Mouse (Mus musculus) liver, embryonic 14.5 days (tissue): ENCODE data around the gene Cfap43. TPM values are rescaled to one million over a fixed set of nuclear protein-coding genes. Genes with fewer than 3 reads are reported as not detected.

Experiments used
- ATAC-seq: fragments of 200-750 bp; cut with Nextera tagmentation; 2 replicates; pipeline ENCODE4 v1.8.0; 2017; ENCODE audit warnings: moderate number of reproducible peaks, mild to moderate bottlenecking, moderate library complexity; ENCODE audit not compliant: insufficient read depth
- DNase-seq, 3 experiments: peaks; one replicate each; pipeline ENCODE4 v3.0.0-alpha.2; 2012 to 2013; ENCODE audit warnings: low read depth in 3 of 3, low spot score in 3 of 3
- H3K27ac ChIP-seq: fragments of 300-500 bp; sonication (generic); 2 replicates; pipeline ENCODE4 v1.5.1; 2014; ENCODE audit warnings: moderate library complexity, mild to moderate bottlenecking, control low read depth, inconsistent platforms
- H3K27me3 ChIP-seq: fragments of 300-500 bp; sonication (generic); 2 replicates; pipeline ENCODE4 v1.6.1; 2014; ENCODE audit warnings: mild to moderate bottlenecking, low read length, moderate library complexity; ENCODE audit not compliant: control insufficient read depth, insufficient read depth
- H3K36me3 ChIP-seq: fragments of 300-500 bp; sonication (generic); replicated peaks from 2 replicates; pipeline ENCODE4 v1.6.1; 2014; ENCODE audit warnings: low read depth; ENCODE audit not compliant: control insufficient read depth, insufficient read depth
- H3K4me1 ChIP-seq, 2 experiments: fragments of 200-500 bp in 1 of 2; fragments of 300-500 bp in 1 of 2; sonication (generic) in 1 of 2; replicated peaks; 2 replicates each; pipeline ENCODE4 v1.6.1; 2012 to 2014; ENCODE audit warnings: antibody characterized with exemption in 1 of 2, inconsistent platforms in 1 of 2, low read length in 1 of 2; ENCODE audit not compliant: control insufficient read depth in 2 of 2, insufficient read depth in 2 of 2
- H3K4me2 ChIP-seq: fragments of 300-500 bp; sonication (generic); 2 replicates; pipeline ENCODE4 v1.6.1; 2014; ENCODE audit warnings: low read depth, mild to moderate bottlenecking, control low read depth, moderate library complexity
- H3K4me3 ChIP-seq, 2 experiments: fragments of 200-500 bp in 1 of 2; fragments of 300-500 bp in 1 of 2; sonication (generic) in 1 of 2; 2 replicates each; pipeline ENCODE4 v1.5.1; 2012 to 2014; ENCODE audit warnings: low read depth in 2 of 2, low read length in 2 of 2, mild to moderate bottlenecking in 2 of 2, control low read depth in 1 of 2, inconsistent platforms in 1 of 2, moderate library complexity in 1 of 2; ENCODE audit not compliant: insufficient read depth in 1 of 2
- H3K9ac ChIP-seq: fragments of 300-500 bp; sonication (generic); replicated peaks from 2 replicates; pipeline ENCODE4 v1.6.1; 2014; ENCODE audit warnings: mild to moderate bottlenecking, control low read depth, moderate library complexity
- H3K9me3 ChIP-seq: fragments of 300-500 bp; sonication (generic); 2 replicates; pipeline ENCODE4 v1.6.1; 2016; ENCODE audit warnings: low read length, mixed read lengths; ENCODE audit not compliant: control insufficient read depth
- CTCF ChIP-seq: IDR thresholded peaks from 2 replicates; pipeline ENCODE4 v1.5.1; 2016; ENCODE audit warnings: antibody characterized with exemption, low read depth, control low read depth
- EP300 ChIP-seq: IDR thresholded peaks from 2 replicates; pipeline ENCODE4 v1.6.1; 2016; ENCODE audit warnings: antibody characterized with exemption, low read depth
- WGBS: fragments of 180-500 bp; shearing (Covaris S2); extraction: QIAGEN DNeasy Blood & Tissue Kit; methylation state at CpG from one replicate; pipeline ENCODE4 v1.1.7; 2014; ENCODE audit not compliant: insufficient replicate concordance; 5-methylcytosine and 5-hydroxymethylcytosine counted together
- polyA plus RNA-seq, 2 experiments: library from polyadenylated mRNA; depleted of rRNA in 1 of 2; stranded (reverse) in 1 of 2; unstranded in 1 of 2; fragments of >200 nt; fragmentation: Nextera tagmentation in 1 of 2; extraction: Ambion mirVana in 1 of 2; gene quantifications; 2 replicates each; pipeline versions ENCODE4 v1.2.1 to v1.2.3; 2012 to 2014

Gene Cfap43
- polyA plus RNA-seq, 2 experiments, result 0.05 TPM; not detected in 1

- ATAC-seq, result no peak
- Histone ChIP-seq H3K27me3 (no peaks in the 10 kb centered on the region), H3K9me3 (no peaks in the 10 kb centered on the region), H3K27ac (no peak overlapping the region), H3K4me2 (no peak overlapping the region), H3K36me3 (no peaks in the 10 kb centered on the region), H3K4me3 (no peak overlapping the region), H3K9ac (no peak overlapping the region), H3K4me1 (no peaks in the 10 kb centered on the region)
- 54% methylated on average over 19 of the region's 19 CpGs for WGBS
- DNase-seq, result no peak
- TF ChIP-seq CTCF (no peak), EP300 (no peak)
These were observed 163.5 kb downstream of the Cfap43 start for GRCm38 (mm10) chr19:47755625-47756024.

GRCm38 (mm10) chr19:47754931-47755330 is 164.2 kb downstream of the Cfap43 start:
- Histone ChIP-seq H3K4me3 (no peak overlapping the region), H3K9me3 (no peaks in the 10 kb centered on the region), H3K4me2 (no peak overlapping the region), H3K9ac (no peak overlapping the region), H3K36me3 (no peaks in the 10 kb centered on the region), H3K27me3 (no peaks in the 10 kb centered on the region), H3K4me1 (no peaks in the 10 kb centered on the region), H3K27ac (no peak overlapping the region)
- no peak for DNase-seq
- no peak for TF ChIP-seq EP300
- TF ChIP-seq CTCF, result no peak
- WGBS, result 61% methylated on average over 9 of the region's 9 CpGs
- no peak for ATAC-seq

DNA sequence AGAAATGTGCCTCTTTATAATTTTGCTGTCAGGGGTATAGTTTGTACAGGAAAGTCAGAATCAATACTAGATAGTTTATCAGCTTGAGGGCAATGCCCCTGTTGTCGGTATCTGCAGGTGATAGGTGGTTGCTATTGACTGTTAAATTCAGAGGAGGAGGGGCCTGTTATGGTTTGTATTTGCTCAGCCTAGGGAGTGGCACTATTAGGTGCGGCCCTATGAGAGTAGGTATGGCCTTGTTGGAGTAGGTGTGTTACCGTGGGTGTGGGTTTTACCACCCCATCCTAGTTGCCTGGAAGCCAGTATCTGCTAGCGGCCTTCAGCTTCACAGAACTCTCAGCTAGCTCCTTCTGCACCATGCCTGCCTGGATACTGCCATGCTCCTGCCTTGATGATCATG is 165.2 kb downstream of the Cfap43 start:
- no peak overlapping the region for H3K4me2 ChIP-seq
- DNase-seq (no peak), ATAC-seq (no peak)
- TF ChIP-seq CTCF (no peak), EP300 (no peak)
- no peak overlapping the region for H3K27ac ChIP-seq
- no peaks in the 10 kb centered on the region for H3K27me3 ChIP-seq
- H3K4me3 ChIP-seq, result no peak overlapping the region
- WGBS, result 47% methylated on average over 4 of the region's 4 CpGs
- H3K4me1 ChIP-seq, result no peaks in the 10 kb centered on the region
- H3K9me3 ChIP-seq, result no peaks in the 10 kb centered on the region
- H3K36me3 ChIP-seq, result no peaks in the 10 kb centered on the region
- no peak overlapping the region for H3K9ac ChIP-seq

GRCm38 (mm10) chr19:47752456-47752855 is 166.6 kb downstream of the Cfap43 start:
- Histone ChIP-seq H3K4me3 (no peak overlapping the region), H3K27ac (no peak overlapping the region), H3K4me1 (no peaks in the 10 kb centered on the region), H3K9me3 (no peaks in the 10 kb centered on the region), H3K9ac (no peak overlapping the region), H3K4me2 (no peak overlapping the region), H3K27me3 (no peaks in the 10 kb centered on the region), H3K36me3 (no peaks in the 10 kb centered on the region)
- DNase-seq (no peak), ATAC-seq (no peak)
- TF ChIP-seq CTCF (no peak), EP300 (no peak)
- 81% methylated on average over 9 of the region's 9 CpGs for WGBS

DNA sequence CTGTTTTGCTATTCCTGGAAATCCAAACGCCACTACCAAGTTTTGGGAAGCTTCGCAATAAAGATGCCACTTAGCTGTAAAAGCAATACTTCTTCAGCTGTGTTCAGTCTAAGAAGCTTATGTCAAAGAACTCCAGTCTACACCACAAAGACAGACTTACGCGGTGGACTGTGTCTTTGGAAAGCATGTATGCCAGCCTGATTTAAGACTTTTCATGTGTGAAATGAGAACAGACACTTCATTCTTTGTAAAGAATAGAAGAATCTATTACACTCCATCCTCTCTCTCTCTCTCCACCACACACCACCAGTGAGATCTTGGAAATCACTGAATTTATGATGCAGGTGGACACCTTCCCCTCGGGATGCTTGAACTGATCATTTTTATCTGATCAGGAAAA is 168.7 kb downstream of the Cfap43 start:
- no peaks in the 10 kb centered on the region for H3K4me1 ChIP-seq
- no peaks in the 10 kb centered on the region for H3K36me3 ChIP-seq
- H3K4me3 ChIP-seq, result no peak overlapping the region
- ATAC-seq (no peak), DNase-seq (no peak)
- no peak for TF ChIP-seq EP300
- TF ChIP-seq CTCF, result no peak
- H3K9ac ChIP-seq, result no peak overlapping the region
- 67% methylated on average over 5 of the region's 5 CpGs for WGBS
- no peaks in the 10 kb centered on the region for H3K9me3 ChIP-seq
- H3K27me3 ChIP-seq, result no peaks in the 10 kb centered on the region
- H3K27ac ChIP-seq, result no peak overlapping the region
- no peak overlapping the region for H3K4me2 ChIP-seq

DNA sequence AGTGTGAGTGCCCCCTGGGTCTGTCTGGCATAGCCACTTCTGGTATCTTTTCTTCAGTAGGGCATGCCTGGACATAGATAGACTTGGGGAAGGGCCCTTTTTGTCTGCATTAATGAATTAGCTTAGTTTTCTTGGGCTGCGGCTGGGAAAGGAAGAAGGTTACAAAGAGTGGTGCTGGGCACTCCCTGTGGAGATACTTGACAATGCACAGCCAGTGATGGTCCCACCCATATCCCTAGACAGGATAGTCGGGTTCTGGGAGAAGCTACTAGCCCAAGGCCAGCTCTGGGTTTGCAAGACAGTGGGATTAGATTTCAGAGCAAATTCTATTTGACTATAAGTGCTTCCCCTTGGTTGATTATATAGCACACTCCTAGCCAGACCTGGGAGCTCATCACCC is 170.1 kb downstream of the Cfap43 start:
- Histone ChIP-seq H3K4me3 (no peak overlapping the region), H3K9ac (no peak overlapping the region), H3K4me2 (no peak overlapping the region), H3K9me3 (no peaks in the 10 kb centered on the region), H3K27me3 (no peaks in the 10 kb centered on the region), H3K27ac (no peak overlapping the region), H3K36me3 (no peaks in the 10 kb centered on the region), H3K4me1 (no peaks in the 10 kb centered on the region)
- ATAC-seq, result no peak
- WGBS, result 62% methylated on average over 2 of the region's 2 CpGs
- TF ChIP-seq CTCF (no peak), EP300 (no peak)
- no peak for DNase-seq
